Mouse (Mus musculus): ENCODE results near the gene Oosp2. TPM values are rescaled to one million over a fixed set of nuclear protein-coding genes. Genes with fewer than 3 reads are reported as not detected.

The Oosp2 gene
- polyA plus RNA-seq (2012; rRNA removed): not detected in 2 replicates

DNA sequence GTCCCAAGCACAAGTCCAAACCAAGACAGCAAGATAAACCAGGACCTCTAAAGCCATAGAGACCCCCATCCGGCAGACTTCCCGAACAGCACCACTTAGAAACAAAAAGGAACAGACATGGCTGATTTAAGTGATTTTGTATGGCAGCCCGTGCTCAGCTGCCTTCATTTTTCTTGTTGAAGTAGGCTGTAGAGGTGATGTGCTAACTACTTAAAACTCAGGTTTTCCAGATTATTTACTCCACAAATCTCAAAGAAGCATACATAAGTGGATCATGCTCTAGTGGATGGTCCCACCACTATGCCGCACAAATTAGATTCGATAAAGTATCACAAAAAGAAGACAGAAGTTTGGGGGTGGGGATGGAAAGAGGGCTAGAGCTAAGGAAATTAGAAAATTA lies at the start of gene Oosp2:
Oosp2 (minus strand) TSS at position 101 of the 400 bp plus-strand sequence.

DNA sequence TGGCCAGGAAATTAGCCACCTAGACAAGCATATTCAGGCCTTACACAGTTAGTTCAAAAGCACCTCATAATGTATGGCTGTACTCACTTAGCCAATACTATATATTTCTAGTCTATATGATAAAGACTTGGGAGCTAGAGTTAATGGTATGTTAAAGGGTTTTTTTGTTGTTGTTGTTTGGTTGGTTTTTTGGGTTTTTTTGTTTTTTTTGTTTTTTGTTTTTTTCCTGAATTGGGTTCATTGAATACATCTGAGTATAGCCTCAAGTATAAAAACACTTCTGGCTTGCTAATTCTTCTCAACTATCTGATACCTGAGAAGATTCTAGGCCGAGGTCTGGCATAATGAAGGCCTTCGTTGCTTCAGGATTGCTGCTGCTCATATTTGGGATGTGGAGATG lies 36.4 kb upstream of the Oosp2 start, which contains the start of gene Oosp3:
Oosp3 (plus strand) TSS at position 301 of the 400 bp plus-strand sequence.

DNA sequence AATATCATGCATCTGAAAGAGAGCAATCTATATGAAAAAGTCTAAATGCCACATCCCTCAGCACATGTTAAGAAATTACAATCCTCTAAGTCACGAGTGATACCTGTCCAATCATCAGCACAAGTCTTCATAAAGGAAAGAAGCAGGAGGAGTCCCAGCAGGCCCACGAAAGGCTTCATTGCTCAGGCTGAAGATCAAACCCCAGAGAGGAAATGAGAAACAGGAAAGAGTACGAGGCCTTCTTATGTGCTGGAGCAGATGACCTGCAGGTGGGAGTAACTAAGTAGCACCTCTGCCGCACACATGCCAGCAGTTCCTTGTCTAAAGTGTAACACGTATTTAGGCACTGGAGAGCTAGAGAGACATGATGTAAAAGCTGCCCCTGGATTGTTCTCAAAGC lies 30.5 kb upstream of the Oosp2 start, which contains the start of gene Oosp1:
Oosp1 (minus strand) TSS at position 312 of the 400 bp plus-strand sequence.

DNA sequence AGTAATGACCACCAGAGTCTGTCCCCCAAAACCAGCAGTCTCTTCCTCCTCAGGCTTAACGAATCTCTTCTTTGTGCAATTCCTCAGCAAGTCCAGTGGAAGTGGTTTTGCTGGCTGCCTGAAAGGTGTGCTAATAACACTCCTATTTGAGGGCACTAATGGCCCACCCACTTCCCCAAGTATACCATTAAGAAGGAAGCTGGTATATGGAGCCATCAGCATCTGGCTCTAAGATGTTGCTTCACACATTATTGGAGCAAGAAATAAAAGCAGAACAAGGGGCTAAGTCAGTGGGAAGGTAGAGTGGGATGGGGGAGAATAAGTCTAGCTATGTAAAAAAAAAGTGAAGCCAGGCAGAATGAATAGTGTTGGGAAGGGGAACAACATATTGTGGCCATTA lies 19.6 kb downstream of the Oosp2 start, which contains the start of gene Ms4a3:
Ms4a3 (minus strand) TSS at position 120 of the 400 bp plus-strand sequence.

DNA sequence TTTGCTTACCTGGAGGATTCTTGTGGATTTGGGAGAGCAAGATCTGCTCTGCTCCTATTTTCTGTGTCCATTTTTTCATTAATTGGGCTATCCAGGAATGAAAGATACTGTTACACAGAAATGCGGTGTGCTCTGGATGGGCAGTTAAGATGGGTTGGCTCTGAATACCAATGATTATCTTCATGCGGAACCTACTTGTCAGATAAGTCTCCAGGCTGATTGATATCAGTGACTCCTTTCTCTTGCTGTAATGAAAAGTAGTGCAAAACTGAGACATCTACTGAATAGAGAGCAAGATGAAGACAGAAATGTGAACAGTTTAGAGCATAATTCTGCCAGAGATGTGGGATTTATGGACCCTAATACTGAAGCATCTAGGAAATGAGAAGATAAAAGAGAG lies 36.8 kb downstream of the Oosp2 start, which contains the start of gene Ms4a2:
Ms4a2 (minus strand) TSS at position 169 of the 400 bp plus-strand sequence.

DNA sequence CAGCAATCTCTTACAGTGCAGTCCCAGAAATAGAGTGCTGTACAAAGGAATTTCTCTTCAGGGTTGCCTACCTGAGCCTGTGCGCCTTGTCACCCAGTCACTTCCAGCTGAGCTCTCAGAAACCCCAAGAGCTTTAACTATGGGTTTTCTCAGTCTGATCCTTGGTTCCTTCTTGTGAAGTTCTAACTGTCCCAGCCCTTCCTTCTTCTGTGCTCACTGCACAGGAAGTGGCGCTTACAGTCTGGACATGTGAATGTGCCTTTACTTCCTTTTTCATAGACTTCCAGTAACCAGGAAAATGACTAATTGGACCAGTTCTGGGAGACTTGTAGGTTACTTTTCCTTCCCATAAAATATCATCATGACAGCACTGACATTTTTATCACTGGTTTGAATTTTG lies 55.8 kb downstream of the Oosp2 start, which contains the start of gene Ms4a6d:
Ms4a6d (minus strand) TSS at position 247 of the 400 bp plus-strand sequence.

Other genes starting within 250 kb of the Oosp2 start
- gene Ms4a4b, start 217.0 kb downstream of the Oosp2 start, polyA plus RNA-seq (2012; rRNA removed): 0.02 and 0.06 TPM in 2 replicates
- 0.50 and 0.77 TPM in 2 replicates for gene Ms4a6c, start 191.2 kb downstream of the Oosp2 start, polyA plus RNA-seq (2012; rRNA removed)
- 0.10 TPM in 1 of 2 replicates, not detected in the other for gene Gm8369, start 174.6 kb downstream of the Oosp2 start, polyA plus RNA-seq (2012; rRNA removed)
- 0.23 and 0.65 TPM in 2 replicates for gene Ms4a6b, start 144.0 kb downstream of the Oosp2 start, polyA plus RNA-seq (2012; rRNA removed)
- 7.7 and 10.7 TPM in 2 replicates for gene Ms4a4d, start 123.8 kb downstream of the Oosp2 start, polyA plus RNA-seq (2012; rRNA removed)
- 0.17 and 0.59 TPM in 2 replicates for gene Ms4a6d, start 55.7 kb downstream of the Oosp2 start, polyA plus RNA-seq (2012; rRNA removed)
- 0.06 TPM in 1 of 2 replicates, not detected in the other for gene Ms4a2, start 36.8 kb downstream of the Oosp2 start, polyA plus RNA-seq (2012; rRNA removed)
- not detected in 2 replicates for gene Ms4a3, start 19.7 kb downstream of the Oosp2 start, polyA plus RNA-seq (2012; rRNA removed)
- not detected in 2 replicates for gene Oosp1, start 30.6 kb upstream of the Oosp2 start, polyA plus RNA-seq (2012; rRNA removed)
- not detected in 2 replicates for gene Oosp3, start 36.5 kb upstream of the Oosp2 start, polyA plus RNA-seq (2012; rRNA removed)
- 631 and 840 TPM in 2 replicates for gene Gif, start 87.0 kb upstream of the Oosp2 start, polyA plus RNA-seq (2012; rRNA removed)
- gene Mrpl16, start 109.8 kb upstream of the Oosp2 start, polyA plus RNA-seq (2012; rRNA removed): 3.0 and 4.0 TPM in 2 replicates
- gene Stx3, start 158.8 kb upstream of the Oosp2 start, polyA plus RNA-seq (2012; rRNA removed): 7.2 and 10.5 TPM in 2 replicates
- not detected in 2 replicates for gene Olfr1417, start 178.7 kb upstream of the Oosp2 start, polyA plus RNA-seq (2012; rRNA removed)
- gene Olfr1418, start 200.5 kb upstream of the Oosp2 start, polyA plus RNA-seq (2012; rRNA removed): not detected in 2 replicates
- gene Olfr1419, start 214.5 kb upstream of the Oosp2 start, polyA plus RNA-seq (2012; rRNA removed): not detected in 2 replicates
- not detected in 2 replicates for gene Olfr1420, start 226.0 kb upstream of the Oosp2 start, polyA plus RNA-seq (2012; rRNA removed)

All from stomach, adult 2 months (tissue).